Mouse (Mus musculus) forebrain, embryonic 14.5 days (tissue): ENCODE data around the gene Mlec. TPM values are rescaled to one million over a fixed set of nuclear protein-coding genes. Genes with fewer than 3 reads are reported as not detected.

ENCODE experiments used
- ATAC-seq: fragments of 200-750 bp; cut with Nextera tagmentation; 2 replicates; pipeline ENCODE4 v1.8.0; 2017; ENCODE audit warnings: mild to moderate bottlenecking, moderate library complexity
- DNase-seq: peaks from one replicate; pipeline ENCODE4 v3.0.0-alpha.2; 2015; ENCODE audit warnings: low spot score
- H3K27ac ChIP-seq: fragments of 300-500 bp; sonication (generic); 2 replicates; pipeline ENCODE4 v1.5.1; 2014; ENCODE audit warnings: low read depth, mild to moderate bottlenecking, control low read depth, low read length, moderate library complexity
- H3K27me3 ChIP-seq: fragments of 300-500 bp; sonication (generic); replicated peaks from 2 replicates; pipeline ENCODE4 v1.6.1; 2014; ENCODE audit warnings: low read length, control low read depth, mixed read lengths; ENCODE audit not compliant: control insufficient read depth, insufficient read depth
- H3K36me3 ChIP-seq: fragments of 300-500 bp; sonication (generic); 2 replicates; pipeline ENCODE4 v1.6.1; 2014; ENCODE audit warnings: low read length, control low read depth; ENCODE audit not compliant: control insufficient read depth, insufficient read depth
- H3K4me1 ChIP-seq: fragments of 300-500 bp; sonication (generic); 2 replicates; pipeline ENCODE4 v1.6.1; 2014; ENCODE audit warnings: antibody characterized with exemption, low read length, control low read depth; ENCODE audit not compliant: control insufficient read depth, insufficient read depth
- H3K4me2 ChIP-seq: fragments of 300-500 bp; sonication (generic); 2 replicates; pipeline ENCODE4 v1.6.1; 2014; ENCODE audit warnings: mild to moderate bottlenecking, control low read depth, low read length
- H3K4me3 ChIP-seq: fragments of 300-500 bp; sonication (generic); 2 replicates; pipeline ENCODE4 v1.5.1; 2014; ENCODE audit warnings: low read depth, low read length, control low read depth
- H3K9ac ChIP-seq: fragments of 300-500 bp; sonication (generic); 2 replicates; pipeline ENCODE4 v1.6.1; 2014; ENCODE audit warnings: mild to moderate bottlenecking, low read length, control low read depth, moderate library complexity
- H3K9me3 ChIP-seq: fragments of 300-500 bp; sonication (generic); replicated peaks from 2 replicates; pipeline ENCODE4 v1.6.1; 2016; ENCODE audit warnings: low read length, control low read depth, mixed read lengths; ENCODE audit not compliant: control insufficient read depth
- WGBS: fragments of 180-500 bp; shearing (Covaris S2); extraction: QIAGEN DNeasy Blood & Tissue Kit; methylation state at CpG from one replicate; pipeline ENCODE4 v1.1.7; 2014; 5-methylcytosine and 5-hydroxymethylcytosine counted together
- polyA plus RNA-seq: library from polyadenylated mRNA; unstranded; fragments of >200 nt; fragmentation: Nextera tagmentation; extraction: Ambion mirVana; gene quantifications from 2 replicates; pipeline ENCODE4 v1.2.1, GENCODE M21; 2014

Gene Mlec
- polyA plus RNA-seq = 11.4 and 12.5 TPM in 2 replicates

DNA sequence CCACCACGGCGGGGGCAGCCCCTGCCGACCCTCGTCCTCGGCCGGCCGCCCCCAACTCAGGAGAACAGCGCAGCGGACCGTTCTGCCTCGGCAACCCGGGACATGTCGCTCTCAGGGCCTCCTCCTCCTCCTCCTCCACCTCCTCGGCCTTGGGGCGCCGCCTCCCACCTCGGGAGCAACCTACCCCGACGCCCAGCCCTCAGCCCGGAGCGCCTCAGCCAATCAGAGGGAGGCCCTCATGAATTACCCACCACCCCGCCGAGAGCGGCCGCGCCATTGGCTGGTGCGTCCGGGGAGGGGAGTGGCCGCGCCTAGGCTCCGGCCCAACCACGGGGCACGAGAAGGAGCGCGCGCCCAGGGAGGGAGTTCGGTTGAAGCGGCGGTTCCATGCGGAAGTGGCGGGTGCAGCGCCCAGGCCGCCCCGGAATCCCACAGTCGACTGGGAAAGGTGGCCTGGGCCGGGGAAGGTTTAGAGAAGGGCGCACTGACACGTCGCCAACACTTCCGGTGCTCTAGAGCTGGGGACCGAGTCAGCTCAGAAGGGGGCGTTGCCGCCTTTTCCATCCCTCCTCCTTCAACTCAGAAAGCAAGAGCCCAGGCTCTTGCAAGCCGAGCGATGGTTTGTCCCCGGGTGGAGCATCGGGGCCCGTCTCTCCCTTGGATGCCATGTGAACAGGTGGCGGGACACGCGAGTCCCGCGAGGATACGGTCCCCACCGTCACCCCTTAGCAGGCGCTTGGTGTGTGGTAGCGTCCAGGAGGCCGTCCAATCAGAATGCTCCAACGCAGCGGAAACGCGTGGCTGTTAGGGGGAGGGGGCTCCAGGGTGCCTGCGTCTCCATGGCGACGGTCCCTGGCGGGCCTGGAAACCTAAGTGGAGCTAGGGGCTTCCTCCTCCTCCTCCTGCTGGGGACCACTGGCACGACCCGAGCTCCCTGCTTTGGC lies at the start of gene Mlec:
Gene Mlec, minus strand, starts transcription at position 140 of the 944 bp plus-strand sequence.
- ATAC-seq (peak; percentile 98), DNase-seq (peak; percentile 99)
- Histone ChIP-seq H3K9me3 (no peaks in the 10 kb centered on the region), H3K9ac (peak within 1 kb of the TSS; percentile 94), H3K36me3 (peaks cover 3% of the 10 kb centered on the region; the same call in 1 of the 2 replicates), H3K27ac (peak within 1 kb of the TSS; percentile 97), H3K4me3 (peak within 1 kb of the TSS; percentile 97), H3K4me2 (peak within 1 kb of the TSS; percentile 88), H3K27me3 (no peaks in the 10 kb centered on the region), H3K4me1 (peaks cover 23% of the 10 kb centered on the region)
- WGBS = under 1% methylated on average over 75 of the region's 78 CpGs

GRCm38 (mm10) chr5:115207244-115207643 lies 49.3 kb upstream of the Mlec start:
- DNase-seq = no peak
- Histone ChIP-seq H3K4me3 (no peak overlapping the region), H3K4me2 (no peak overlapping the region), H3K4me1 (peaks cover 12% of the 10 kb centered on the region), H3K9me3 (no peaks in the 10 kb centered on the region), H3K36me3 (no peaks in the 10 kb centered on the region), H3K9ac (no peak overlapping the region), H3K27me3 (no peaks in the 10 kb centered on the region), H3K27ac (no peak overlapping the region; the same call in 1 of the 2 replicates)
- ATAC-seq = no peak
- WGBS = 59% methylated on average over 5 of the region's 5 CpGs

GRCm38 (mm10) chr5:115204562-115205311 lies 46.8 kb upstream of the Mlec start:
- Histone ChIP-seq H3K36me3 (no peaks in the 10 kb centered on the region), H3K27me3 (no peaks in the 10 kb centered on the region), H3K27ac (peak overlapping the region; percentile 73), H3K4me1 (peaks cover 12% of the 10 kb centered on the region), H3K4me2 (peak overlapping the region; percentile 46), H3K9ac (peak overlapping the region; percentile 57), H3K9me3 (no peaks in the 10 kb centered on the region), H3K4me3 (peak overlapping the region; percentile 20)
- 4% methylated on average over 31 of the region's 31 CpGs for WGBS
- ATAC-seq (peak; percentile 90), DNase-seq (peak; percentile 80)

GRCm38 (mm10) chr5:115203735-115204561 lies 46.0 kb upstream of the Mlec start:
- Histone ChIP-seq H3K4me1 (peaks cover 12% of the 10 kb centered on the region), H3K4me2 (peak overlapping the region; percentile 46), H3K27ac (peak overlapping the region; percentile 73), H3K4me3 (peak overlapping the region; percentile 20), H3K9ac (peak overlapping the region; percentile 57), H3K36me3 (no peaks in the 10 kb centered on the region), H3K9me3 (no peaks in the 10 kb centered on the region), H3K27me3 (no peaks in the 10 kb centered on the region)
- peak; percentile 71 for DNase-seq
- peak; percentile 71 for ATAC-seq
- 11% methylated on average over 23 of the region's 23 CpGs for WGBS

GRCm38 (mm10) chr5:115194626-115195221 lies 36.7 kb upstream of the Mlec start:
- no peaks in the 10 kb centered on the region for H3K36me3 ChIP-seq
- peaks cover 17% of the 10 kb centered on the region for H3K4me1 ChIP-seq
- H3K4me3 ChIP-seq = peak overlapping the region; percentile 63
- peaks cover 33% of the 10 kb centered on the region for H3K27me3 ChIP-seq
- peak overlapping the region; percentile 52; the same call in 1 of the 2 replicates for H3K27ac ChIP-seq
- ATAC-seq = peak; percentile 22; the same call in 1 of the 2 replicates
- H3K9ac ChIP-seq = no peak overlapping the region
- 5% methylated on average over 12 of the region's 12 CpGs for WGBS
- peak; percentile 50 for DNase-seq
- H3K4me2 ChIP-seq = peak overlapping the region; percentile 100
- H3K9me3 ChIP-seq = no peaks in the 10 kb centered on the region

GRCm38 (mm10) chr5:115193669-115194625 lies 36.0 kb upstream of the Mlec start, which contains the start of gene Cabp1:
Gene Cabp1, minus strand, starts transcription at chr5:115194381.
- Histone ChIP-seq H3K4me2 (peak within 1 kb of the TSS; percentile 100), H3K36me3 (no peaks in the 10 kb centered on the region), H3K27ac (peak within 1 kb of the TSS; percentile 52; the same call in 1 of the 2 replicates), H3K9me3 (no peaks in the 10 kb centered on the region), H3K9ac (peak within 1 kb of the TSS; percentile 71), H3K27me3 (peaks cover 33% of the 10 kb centered on the region), H3K4me1 (peaks cover 17% of the 10 kb centered on the region), H3K4me3 (peak within 1 kb of the TSS; percentile 63)
- DNase-seq (peak; percentile 84), ATAC-seq (peak; percentile 76)
- under 1% methylated on average over 68 of the region's 116 CpGs for WGBS

- DNase-seq = no peak
- no peak overlapping the region for H3K27ac ChIP-seq
These were observed 35.2 kb upstream of the Mlec start for GRCm38 (mm10) chr5:115193226-115193625.

More at GRCm38 (mm10) chr5:115193226-115193625, 35.2 kb upstream of the Mlec start:
- peak overlapping the region; percentile 71 for H3K9ac ChIP-seq
- peak; percentile 14; the same call in 1 of the 2 replicates for ATAC-seq
- peaks cover 33% of the 10 kb centered on the region for H3K27me3 ChIP-seq
- H3K4me3 ChIP-seq = peak overlapping the region; percentile 63
- under 1% methylated on average over 34 of the region's 34 CpGs for WGBS
- H3K4me2 ChIP-seq = peak overlapping the region; percentile 100
- peaks cover 17% of the 10 kb centered on the region for H3K4me1 ChIP-seq
- H3K36me3 ChIP-seq = no peaks in the 10 kb centered on the region
- H3K9me3 ChIP-seq = no peaks in the 10 kb centered on the region
